Mouse (Mus musculus): ENCODE data around the gene Dnajb4. TPM values are rescaled to one million over a fixed set of nuclear protein-coding genes. Genes with fewer than 3 reads are reported as not detected.
"Not testable (repeated sequence)": the region's sequence is repeated elsewhere in the genome, so short reads cannot be mapped to it uniquely, and the experiment has no call there.

Dnajb4 gene
- total RNA-seq, 1 experiment from 2014 or later: 94.4 TPM

DNA sequence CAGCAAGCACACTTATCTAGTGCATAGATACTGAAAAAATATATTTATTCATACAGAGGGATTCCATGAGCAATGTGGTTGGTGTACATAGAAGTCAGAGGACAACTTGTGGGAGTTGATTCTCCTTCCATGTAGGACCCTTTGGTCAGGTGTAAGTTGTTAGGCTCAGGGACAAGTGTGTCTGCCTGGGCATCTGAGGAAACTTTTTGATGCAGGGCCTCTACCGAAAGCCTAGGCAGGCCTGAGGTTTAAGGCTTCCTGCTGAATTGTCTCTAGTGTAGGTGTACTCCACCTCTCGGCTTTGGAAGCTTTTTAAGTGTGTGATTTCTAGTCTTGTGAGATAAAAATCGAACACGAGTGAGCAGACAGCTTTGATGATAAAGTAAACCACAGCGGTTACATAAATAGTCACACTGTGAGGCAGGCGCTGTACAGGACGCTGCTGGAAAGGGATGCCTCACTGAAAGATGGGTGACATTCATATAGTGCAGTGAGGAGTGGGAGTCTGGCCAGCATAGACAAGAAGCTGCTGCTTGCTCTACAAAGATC, 1.7 kb upstream of the Dnajb4 start:
- no peak for ATAC-seq (replicated peaks in 1 of 2; ENCODE audit: insufficient read depth in 1 of 2, low FRiP score in 2 of 2, low TSS enrichment in 1 of 2, low read depth in 1 of 2, poor library complexity in 2 of 2, severe bottlenecking in 2 of 2)

DNA sequence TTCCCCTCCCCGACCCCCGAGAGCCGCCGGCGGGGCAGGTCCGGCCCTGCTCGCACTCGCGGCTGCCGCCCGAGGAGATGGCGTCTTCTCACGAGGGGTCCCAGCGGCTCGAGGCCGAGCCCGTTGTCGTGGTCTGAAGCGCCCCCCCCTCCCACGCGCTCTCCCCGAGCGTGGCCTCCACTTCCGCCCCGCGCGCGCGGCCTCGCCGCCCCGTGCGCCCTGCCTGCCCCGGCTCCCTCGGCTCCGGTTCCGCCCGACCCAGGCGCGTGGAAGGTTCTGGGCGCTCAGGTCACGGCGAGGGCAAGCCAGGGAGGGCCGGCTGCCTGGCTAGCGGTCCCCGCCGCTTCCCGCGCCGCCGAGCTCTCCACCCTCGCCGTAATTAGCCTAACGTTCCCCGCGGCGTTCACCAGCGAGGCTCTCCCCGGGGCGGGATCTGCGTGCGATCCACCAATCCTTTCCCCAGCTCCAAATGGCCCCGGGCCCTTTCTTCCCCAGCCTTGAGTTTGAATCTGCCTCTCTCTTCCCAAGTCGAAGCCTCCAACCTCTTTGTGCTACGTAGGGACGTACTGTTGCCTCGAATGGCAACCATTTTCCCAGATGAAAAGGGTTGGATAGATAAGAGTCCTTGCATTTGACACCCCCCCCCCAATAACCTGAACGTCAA, 758 bp upstream of the Dnajb4 start:
- peak in 1 of 2 experiments; percentile 7; a peak in 1 of 4 replicates for ATAC-seq (replicated peaks in 1 of 2; ENCODE audit: insufficient read depth in 1 of 2, low FRiP score in 2 of 2, low TSS enrichment in 1 of 2, low read depth in 1 of 2, poor library complexity in 2 of 2, severe bottlenecking in 2 of 2)

DNA sequence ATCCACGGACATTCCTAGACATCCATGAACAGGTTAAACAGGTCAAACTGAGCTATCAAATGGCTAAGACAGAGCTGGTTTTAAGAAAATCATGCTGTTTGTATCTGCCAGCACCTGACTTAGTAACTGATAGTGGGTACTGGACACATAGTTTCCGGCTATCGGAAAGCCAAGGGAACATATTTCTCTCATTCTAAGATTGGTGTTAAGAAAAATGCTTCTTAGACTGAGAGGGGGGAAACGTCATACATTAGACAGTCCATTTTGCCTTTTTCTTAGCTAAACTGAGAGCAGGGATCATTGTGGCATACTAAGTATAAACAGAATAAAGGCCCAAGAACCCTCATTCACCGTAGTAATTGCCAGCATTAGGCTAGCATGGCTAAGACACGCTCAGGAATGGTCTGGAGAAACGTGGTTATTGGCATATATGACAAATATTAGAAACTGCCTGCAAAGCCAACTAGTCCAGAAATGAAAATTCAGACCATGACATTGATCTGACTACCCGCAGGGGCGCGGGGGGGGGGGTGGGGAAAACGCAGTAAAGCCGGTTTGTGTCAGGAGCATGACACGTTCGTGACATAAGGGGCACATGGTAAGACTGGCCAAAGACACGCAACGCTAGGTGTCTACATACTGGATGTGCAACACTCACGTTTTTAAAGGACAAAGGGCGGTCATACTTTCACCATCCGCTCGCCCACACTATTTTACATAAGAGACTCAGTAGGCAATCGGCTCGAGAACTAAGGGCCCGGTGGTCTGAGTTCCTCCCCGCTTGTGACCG, 730 bp downstream of the Dnajb4 start:
- ATAC-seq (replicated peaks in 1 of 2; ENCODE audit: insufficient read depth in 1 of 2, low FRiP score in 2 of 2, low TSS enrichment in 1 of 2, low read depth in 1 of 2, poor library complexity in 2 of 2, severe bottlenecking in 2 of 2): peak; percentile 37 to 40

DNA sequence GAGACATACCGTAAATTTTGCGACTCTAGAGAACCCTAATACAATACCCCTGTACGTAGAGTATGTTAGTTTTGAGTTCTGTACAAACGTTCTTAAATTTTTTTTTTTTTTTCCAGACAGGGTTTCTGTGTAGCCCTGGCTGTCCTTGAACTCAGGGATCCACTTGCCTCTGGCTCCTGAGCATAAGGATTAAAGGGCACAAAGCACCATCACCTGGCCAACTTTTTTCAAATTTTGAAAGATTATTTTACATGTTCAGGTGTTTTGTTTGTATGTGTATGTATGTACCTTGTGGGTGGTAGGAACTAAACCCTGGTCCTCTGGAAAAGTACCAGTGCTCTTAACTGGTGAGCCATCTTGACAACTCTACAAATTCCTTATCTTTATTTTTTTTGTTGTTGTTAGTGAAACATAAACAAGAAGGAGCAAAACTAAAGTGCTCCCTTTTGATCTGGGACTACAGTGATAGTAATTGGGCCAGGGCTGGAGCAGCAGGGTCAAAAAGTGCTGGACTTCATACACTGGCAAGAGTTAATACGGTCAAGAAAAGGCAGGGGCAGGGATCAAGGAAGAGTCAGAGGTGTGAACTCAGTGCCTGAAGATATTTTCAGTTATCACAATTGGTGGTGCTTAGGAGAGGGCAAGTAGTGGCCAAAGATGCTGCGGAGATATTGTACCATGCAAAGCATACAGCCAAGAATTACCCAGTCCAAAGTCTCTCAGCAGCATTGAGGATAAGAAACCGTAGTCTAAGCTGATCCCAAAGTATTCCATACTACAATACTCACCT, 1.8 kb downstream of the Dnajb4 start:
- no peak for ATAC-seq (replicated peaks in 1 of 2; ENCODE audit: insufficient read depth in 1 of 2, low FRiP score in 2 of 2, low TSS enrichment in 1 of 2, low read depth in 1 of 2, poor library complexity in 2 of 2, severe bottlenecking in 2 of 2)

DNA sequence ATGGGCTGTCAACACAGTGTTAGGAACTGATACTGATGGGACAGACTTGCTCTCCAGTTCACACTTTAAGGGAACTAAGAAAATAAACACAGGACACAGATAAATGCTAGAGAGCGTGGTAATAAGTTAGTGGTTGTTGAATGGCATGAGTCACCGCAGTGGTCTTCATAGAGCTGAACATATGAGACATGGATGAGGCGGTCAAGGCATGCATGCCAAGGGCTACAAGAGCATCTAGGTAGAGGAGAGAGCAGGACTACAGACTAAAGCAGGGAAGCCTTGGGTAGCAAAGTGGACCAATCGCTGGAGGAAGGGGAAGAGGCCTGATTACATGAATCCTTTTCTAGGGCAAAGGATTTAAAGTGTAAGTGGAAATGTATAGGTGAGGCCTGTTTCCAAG, 2.9 kb downstream of the Dnajb4 start:
- ATAC-seq (replicated peaks in 1 of 2; ENCODE audit: insufficient read depth in 1 of 2, low FRiP score in 2 of 2, low TSS enrichment in 1 of 2, low read depth in 1 of 2, poor library complexity in 2 of 2, severe bottlenecking in 2 of 2): no peak

DNA sequence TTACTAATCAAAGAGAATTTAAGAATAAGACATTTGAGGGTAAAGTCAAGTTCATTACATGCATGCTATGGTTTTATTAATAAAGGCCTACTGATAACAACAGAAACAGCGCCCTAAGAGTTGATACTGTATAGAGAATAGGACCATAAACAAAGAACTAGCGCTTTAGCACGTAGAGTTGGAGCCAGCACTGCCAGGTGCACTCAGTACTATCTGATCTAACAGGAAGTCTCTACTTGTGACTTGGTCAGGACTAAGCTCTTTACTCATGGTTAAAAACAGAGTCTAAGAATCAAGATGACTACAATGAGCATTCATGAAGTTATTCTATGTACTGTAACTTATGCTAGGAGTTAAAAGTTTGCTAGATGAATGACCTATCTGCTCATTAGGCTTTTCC, 5.5 kb downstream of the Dnajb4 start:
- no peak for ATAC-seq (replicated peaks in 1 of 2; ENCODE audit: insufficient read depth in 1 of 2, low FRiP score in 2 of 2, low TSS enrichment in 1 of 2, low read depth in 1 of 2, poor library complexity in 2 of 2, severe bottlenecking in 2 of 2)

DNA sequence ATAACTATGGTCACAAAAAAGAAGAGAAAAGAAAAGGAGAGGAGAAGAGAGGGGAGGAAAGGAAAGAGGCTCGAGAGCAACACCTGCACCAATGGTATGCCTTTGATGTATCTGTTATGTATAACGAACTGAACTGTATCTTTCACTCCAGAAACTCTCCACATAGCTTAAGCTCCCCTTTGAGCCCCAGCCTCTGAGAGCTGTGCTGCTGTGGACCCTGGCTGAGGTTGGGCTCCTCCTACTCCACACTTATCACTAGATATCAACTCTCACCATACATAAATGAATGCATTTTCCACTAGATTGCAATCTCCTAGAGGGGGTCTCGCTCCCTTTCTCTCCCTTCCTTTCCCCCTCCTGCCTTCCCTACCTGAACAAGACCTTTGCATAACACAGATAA, 6.1 kb downstream of the Dnajb4 start:
- no peak for ATAC-seq (replicated peaks in 1 of 2; ENCODE audit: insufficient read depth in 1 of 2, low FRiP score in 2 of 2, low TSS enrichment in 1 of 2, low read depth in 1 of 2, poor library complexity in 2 of 2, severe bottlenecking in 2 of 2)

DNA sequence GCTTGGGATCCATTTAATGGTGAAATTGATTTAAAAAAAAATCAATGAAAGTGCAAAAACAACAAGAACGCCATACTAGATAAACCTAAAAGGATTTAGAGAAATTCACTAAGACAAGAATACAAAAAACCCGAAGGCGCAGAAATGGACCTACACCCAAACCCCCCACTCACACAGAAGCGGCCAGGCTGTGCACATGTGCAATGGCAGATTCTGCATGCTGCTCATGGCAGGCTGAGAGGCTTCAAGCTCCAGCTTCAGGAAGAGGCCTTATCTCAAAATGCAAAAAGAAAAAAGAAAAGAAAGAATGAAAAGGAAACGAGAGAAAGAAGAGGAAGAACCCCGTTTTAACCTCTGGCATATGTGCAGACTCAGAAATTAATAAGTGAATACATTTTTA, 6.7 kb downstream of the Dnajb4 start:
- ATAC-seq (replicated peaks in 1 of 2; ENCODE audit: insufficient read depth in 1 of 2, low FRiP score in 2 of 2, low TSS enrichment in 1 of 2, low read depth in 1 of 2, poor library complexity in 2 of 2, severe bottlenecking in 2 of 2): no peak

DNA sequence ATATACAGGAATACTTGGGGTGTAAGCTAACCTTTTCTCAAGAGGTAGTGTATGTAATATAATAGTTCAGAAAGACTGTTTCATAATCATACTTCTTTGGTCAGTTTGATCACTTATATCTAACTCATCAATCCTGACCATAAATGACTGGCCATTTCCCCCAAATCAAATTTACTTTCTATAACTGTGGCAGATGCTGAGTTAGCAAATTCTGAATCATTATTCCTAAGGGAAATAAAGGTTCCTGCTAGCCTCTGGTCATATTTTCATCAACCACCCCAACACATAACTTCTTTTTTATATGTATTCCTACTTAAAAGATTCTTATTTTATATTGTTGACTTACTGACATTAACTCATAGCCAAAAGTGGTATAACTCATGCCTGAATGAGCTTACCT, 7.2 kb downstream of the Dnajb4 start:
- no peak for ATAC-seq (replicated peaks in 1 of 2; ENCODE audit: insufficient read depth in 1 of 2, low FRiP score in 2 of 2, low TSS enrichment in 1 of 2, low read depth in 1 of 2, poor library complexity in 2 of 2, severe bottlenecking in 2 of 2)

DNA sequence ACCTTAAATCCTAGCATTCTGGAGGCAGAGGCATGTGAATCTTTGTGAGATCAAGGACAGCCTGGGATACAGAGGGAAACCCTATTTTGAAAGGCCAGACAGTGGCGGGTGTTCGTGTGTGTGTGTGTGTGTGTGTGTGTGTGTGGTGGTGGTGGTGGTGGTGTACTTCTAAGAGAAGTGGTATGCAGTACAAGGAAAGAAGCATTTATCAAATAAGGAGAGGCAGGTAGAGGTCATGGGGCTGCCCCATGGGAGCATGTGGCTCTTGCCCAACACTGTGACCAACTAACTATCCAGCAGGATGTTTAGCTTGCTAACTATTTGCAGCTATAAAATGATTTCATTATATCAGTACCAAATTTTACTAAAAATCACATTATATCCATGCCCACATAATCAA, 8.5 kb downstream of the Dnajb4 start:
- no peak for ATAC-seq (replicated peaks in 1 of 2; ENCODE audit: insufficient read depth in 1 of 2, low FRiP score in 2 of 2, low TSS enrichment in 1 of 2, low read depth in 1 of 2, poor library complexity in 2 of 2, severe bottlenecking in 2 of 2)

DNA sequence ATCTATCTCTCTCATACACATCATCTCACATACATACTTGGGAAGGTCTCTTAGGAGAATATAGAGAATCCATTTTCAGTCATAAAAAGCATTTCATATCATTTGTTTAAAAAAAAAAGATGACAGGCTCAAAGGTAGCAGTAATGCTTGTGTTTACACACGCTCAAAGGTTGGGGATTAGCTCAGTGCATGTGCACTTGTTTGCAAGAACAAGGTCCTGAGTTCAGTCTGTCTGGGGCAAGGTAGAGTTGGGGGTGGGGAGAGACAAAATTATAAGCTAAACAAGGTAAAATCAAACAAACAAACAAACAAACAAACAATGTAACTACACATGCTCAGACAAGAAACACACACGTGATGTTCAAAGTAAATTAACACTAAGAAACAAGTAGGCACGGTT, 8.9 kb downstream of the Dnajb4 start:
- ATAC-seq (replicated peaks in 1 of 2; ENCODE audit: insufficient read depth in 1 of 2, low FRiP score in 2 of 2, low TSS enrichment in 1 of 2, low read depth in 1 of 2, poor library complexity in 2 of 2, severe bottlenecking in 2 of 2): no peak

DNA sequence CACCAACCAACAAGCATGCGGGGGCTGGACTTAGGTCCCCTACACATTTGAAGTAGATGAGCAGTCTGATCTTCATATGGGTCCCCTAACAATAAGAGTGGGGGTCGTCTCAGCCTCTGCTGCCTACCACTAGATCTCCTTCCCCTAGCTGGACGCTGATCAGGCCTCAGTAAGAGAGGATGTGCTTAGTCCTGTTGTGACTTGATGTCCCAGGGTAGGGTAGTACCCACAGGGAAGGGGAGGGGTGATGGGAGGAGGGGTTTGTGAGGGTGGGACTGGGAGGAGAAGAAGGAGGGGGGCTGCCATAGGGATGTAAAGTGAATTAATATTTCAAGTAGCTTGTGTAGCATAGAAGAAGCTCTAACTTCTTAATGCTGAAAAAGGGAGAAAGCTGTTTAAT, 11.0 kb downstream of the Dnajb4 start:
- ATAC-seq (replicated peaks in 1 of 2; ENCODE audit: insufficient read depth in 1 of 2, low FRiP score in 2 of 2, low TSS enrichment in 1 of 2, low read depth in 1 of 2, poor library complexity in 2 of 2, severe bottlenecking in 2 of 2): no peak

DNA sequence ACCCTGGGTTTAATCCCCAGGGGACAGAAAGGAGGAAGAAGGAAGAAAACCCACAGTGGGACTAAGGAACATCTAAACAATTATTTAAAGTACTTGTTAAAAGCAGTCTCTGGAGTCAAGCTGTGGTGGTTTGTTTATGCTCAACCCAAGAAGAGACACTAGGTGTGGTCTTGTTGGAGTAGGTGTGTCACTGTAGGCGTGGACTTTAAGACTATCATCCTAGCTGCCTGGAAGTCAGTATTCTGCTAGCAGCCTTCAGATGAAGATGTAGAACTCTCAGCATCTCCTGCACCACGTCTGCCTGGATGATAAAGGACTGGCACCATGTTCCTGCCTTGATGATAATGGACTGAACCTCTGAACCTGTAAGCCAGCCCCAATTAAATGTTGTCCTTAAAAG, 12.9 kb downstream of the Dnajb4 start:
- not testable (repeated sequence) for ATAC-seq (replicated peaks in 1 of 2; ENCODE audit: insufficient read depth in 1 of 2, low FRiP score in 2 of 2, low TSS enrichment in 1 of 2, low read depth in 1 of 2, poor library complexity in 2 of 2, severe bottlenecking in 2 of 2)

DNA sequence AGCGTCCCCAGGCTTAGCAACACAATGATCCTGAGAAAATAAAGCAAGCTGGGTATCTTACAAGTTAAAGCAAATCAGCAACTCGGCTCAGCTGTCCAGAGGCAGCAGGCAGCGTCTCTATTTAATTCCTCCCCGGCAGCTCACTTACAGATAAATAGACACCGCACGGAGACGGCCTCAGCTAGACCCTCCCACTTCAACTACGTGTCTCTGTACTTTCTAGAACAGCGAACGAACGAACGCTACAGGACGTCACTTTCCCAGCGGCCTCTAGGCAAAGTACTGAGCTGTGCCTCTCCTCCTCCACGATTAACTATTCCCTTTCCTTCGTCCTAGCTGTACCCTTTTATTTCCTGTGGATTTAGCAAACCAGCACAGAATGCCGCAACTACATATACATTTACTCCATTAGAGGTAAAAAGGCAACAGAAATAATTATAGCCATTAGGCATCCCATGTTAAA, 16.4 kb downstream of the Dnajb4 start:
- ATAC-seq (replicated peaks in 1 of 2; ENCODE audit: insufficient read depth in 1 of 2, low FRiP score in 2 of 2, low TSS enrichment in 1 of 2, low read depth in 1 of 2, poor library complexity in 2 of 2, severe bottlenecking in 2 of 2): peak; percentile 95 to 96

DNA sequence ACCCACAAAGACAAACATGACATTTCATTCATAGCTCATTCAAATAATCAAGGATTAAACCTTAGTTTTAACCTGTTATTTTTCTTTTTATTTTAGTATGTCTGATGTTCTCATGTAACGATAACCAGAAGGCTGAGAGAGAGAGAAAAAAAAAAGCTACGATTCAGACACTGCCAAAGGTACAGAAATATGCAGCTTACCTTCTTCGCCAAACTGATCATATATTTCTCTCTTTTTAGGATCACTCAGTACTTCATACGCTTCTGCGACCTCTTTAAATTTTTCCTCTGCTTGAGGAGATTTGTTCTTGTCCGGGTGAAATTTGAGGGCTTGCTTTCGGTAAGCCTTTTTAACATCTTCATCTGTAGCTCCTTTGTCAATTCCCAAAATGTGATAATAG, 16.9 kb downstream of the Dnajb4 start:
- ATAC-seq (replicated peaks in 1 of 2; ENCODE audit: insufficient read depth in 1 of 2, low FRiP score in 2 of 2, low TSS enrichment in 1 of 2, low read depth in 1 of 2, poor library complexity in 2 of 2, severe bottlenecking in 2 of 2): 0 out of 4 replicates have a peak, but pooled peaks of 1 of the 2 experiments have one; percentile 1

DNA sequence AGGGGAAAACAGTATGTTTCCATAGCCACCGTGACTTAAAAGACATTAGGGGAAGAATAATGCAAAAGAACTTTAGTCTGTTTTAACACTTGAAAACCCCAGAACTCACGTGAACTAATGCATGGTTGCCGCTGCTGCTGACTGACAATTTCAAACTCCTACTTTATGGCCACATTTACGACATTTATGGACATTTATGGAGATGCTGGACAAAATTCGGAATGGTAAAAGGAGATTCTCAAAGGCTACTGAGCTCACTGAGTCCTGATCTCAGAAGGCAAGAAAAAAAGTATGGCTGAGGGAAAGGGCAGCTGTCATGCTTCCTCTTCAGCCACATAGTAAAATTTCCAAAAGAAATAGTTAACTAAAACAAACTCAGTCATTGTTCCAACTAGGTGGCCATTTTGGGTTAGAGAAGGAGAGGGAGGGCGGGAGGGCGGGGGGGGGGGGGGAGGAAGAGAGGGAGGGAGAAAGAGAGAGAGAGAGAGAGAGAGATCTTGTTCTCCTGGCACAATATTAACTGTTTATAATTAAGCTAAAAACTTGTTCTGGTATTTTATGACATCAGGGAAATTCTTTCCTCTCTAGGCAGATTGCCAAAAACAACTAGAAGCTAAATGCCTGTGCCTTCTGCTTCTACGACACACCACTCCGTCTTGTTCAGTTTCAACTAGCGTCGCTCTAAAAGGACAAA, 17.7 kb downstream of the Dnajb4 start:
- 0 out of 4 replicates have a peak, but pooled peaks of 1 of the 2 experiments have one; percentile 13 for ATAC-seq (replicated peaks in 1 of 2; ENCODE audit: insufficient read depth in 1 of 2, low FRiP score in 2 of 2, low TSS enrichment in 1 of 2, low read depth in 1 of 2, poor library complexity in 2 of 2, severe bottlenecking in 2 of 2)

DNA sequence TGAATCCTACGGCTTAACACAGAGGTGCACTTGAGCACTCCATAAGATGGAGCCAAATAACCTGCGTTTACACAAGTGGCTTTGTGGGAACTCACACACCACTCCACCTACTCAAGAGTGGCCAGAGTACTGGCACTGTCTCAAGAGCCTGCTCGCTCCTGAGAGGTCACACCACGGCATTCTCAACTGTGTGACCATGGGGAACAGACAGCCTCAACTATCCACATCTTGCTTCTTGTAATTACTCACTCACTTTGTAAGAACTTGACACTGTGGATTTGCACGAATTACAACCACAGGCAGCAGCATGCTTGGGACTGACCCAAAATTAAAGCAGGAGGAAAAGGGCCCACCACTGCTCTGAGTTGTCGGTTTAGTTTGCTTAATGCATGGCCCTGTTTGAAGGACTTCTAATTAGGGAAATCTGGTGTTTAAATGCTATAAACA, 18.3 kb downstream of the Dnajb4 start:
- peak; percentile 18 to 24; a peak in 3 of 4 replicates for ATAC-seq (replicated peaks in 1 of 2; ENCODE audit: insufficient read depth in 1 of 2, low FRiP score in 2 of 2, low TSS enrichment in 1 of 2, low read depth in 1 of 2, poor library complexity in 2 of 2, severe bottlenecking in 2 of 2)
